Mouse (Mus musculus) bone marrow macrophage, adult 2 months (primary cell): ENCODE data around the gene Sugp1.

ENCODE experiments used
- CTCF ChIP-seq: IDR thresholded peaks from 2 replicates; pipeline ENCODE4 v1.5.1; 2012; ENCODE audit warnings: low read depth, mild to moderate bottlenecking, low read length, moderate library complexity
- POLR2A ChIP-seq: IDR thresholded peaks from 2 replicates; pipeline ENCODE4 v1.6.1; 2012; ENCODE audit warnings: mild to moderate bottlenecking, low read depth, low read length, borderline replicate concordance

GRCm38 (mm10) chr8:70003204-70003657 lies 39.4 kb upstream of the Sugp1 start:
- TF ChIP-seq CTCF (no peak), POLR2A (no peak)
